Mouse (Mus musculus) cerebellum, postnatal 25 days (tissue): ENCODE measurements at regions not wholly inside any gene's neighbourhood (a gene's known extent, or its start where the extent isn't known, plus 50 kb on each side); places are given as distances from the start of the nearest gene placed in this dataset.
A peak's percentile ranks its signal among the peaks of the same experiment; 100 is the strongest.

ENCODE experiments used
- DNase-seq, 2 experiments: peaks; one replicate each; pipeline ENCODE4 v3.0.0; 2021; ENCODE audit warnings: mixed read lengths in 2 of 2

- DNase-seq = no peak
Measured at GRCm38 (mm10) chr2:159032147-159032546, 237.5 kb downstream of the Dhx35 start.

DNA sequence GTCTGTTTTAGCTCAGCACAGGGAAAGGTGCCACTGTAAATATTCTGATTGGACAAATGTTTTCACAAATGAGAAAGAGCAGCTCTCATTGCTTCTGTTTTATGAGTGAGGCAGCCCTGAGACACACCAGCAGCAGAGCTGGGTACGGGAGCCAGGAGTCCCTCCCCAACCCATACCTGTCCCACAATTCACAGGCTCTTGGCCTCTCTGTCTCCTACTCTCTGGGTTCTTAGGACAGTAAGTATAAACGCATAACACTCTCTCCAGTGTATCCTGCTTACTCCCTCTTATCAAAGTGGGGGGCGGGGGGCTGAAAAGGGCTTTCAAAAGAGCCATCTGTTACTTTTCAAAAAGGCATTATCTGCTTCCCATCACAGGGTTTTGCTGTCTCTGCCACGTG, 245.3 kb downstream of the Dhx35 start:
- DNase-seq = no peak

DNA sequence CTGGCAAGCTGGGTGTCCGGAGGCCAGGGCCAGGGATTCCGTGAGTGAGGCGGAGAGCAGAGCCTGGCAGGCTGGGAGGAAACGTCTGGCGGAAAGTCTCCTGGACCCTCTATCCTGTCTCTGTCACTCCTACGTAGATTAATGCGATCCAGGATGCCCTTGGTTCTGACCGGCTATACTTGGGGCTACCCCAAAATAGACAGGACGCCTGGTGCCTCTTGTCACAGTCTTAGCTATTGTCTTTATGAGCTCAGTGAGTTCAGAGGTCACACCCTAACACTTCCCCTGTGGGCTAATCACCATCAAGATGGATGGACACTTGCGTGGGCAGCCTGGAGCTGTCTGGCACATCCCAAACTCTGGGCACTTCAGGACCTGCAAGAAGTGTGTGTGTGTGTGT, 258.9 kb downstream of the Dhx35 start:
- no peak for DNase-seq

DNA sequence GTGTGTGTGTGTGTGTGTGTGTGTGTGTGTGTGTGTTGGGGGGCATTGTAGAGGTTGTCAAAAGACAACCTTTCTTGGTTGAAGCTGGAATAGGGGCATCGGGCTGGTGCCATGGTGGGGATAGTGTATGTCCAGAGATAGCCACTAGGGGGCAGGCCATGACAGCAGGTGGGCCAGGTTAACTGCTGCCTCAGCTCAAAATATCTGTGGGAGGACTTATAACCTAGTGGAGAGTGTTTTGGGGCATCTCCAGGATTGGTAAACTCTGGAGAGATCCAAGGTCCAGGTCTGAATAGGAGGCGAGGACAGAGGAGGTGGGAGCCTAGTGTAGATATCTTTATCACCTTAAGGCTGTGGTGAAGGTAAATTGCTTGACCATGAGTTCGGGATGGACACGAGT, 259.3 kb downstream of the Dhx35 start:
- peak; percentile 56 to 75 for DNase-seq

DNA sequence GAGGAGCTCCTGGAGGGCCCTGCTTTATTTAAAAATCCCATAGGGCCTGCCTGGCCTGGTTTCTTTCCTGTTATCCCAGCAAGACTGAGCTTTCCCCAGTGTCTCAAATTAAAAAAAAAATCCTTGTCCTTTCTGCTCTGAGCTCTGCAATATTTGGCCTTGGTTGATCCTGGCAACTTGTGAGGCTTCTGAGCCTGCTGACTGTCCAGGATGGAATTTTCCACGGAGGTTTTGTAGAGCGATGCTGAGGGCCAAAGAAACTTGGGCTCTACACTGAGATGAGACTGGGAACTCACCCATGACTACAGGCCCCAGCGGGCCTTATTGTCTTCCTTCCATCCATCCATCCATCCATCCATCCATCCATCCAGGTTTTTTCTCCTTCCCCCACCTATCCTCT, 259.8 kb downstream of the Dhx35 start:
- no peak for DNase-seq

DNA sequence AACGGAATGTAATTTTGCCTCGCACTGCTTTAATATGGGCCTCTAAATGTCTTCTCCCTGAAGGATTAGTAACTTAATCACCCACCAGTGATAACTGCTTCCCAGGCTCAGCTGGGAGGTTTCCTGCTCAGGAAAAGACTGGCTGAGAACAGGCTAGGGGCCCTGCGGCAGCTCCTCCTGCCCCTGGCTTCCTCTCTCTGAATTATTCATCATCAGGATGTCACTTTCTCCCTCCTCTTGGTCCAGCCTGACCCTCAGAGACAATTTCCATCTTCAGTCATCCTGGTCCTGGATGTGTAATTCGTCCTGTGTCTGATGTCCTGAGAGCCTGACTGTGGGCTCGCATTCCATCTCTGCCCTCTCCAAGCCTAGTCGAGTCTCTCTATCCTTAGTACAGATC, 261.2 kb downstream of the Dhx35 start:
- no peak for DNase-seq

GRCm38 (mm10) chr2:159056960-159057359, 262.4 kb downstream of the Dhx35 start:
- DNase-seq = no peak

- no peak for DNase-seq
Measured at GRCm38 (mm10) chr2:159057506-159057905, 262.9 kb downstream of the Dhx35 start.

DNA sequence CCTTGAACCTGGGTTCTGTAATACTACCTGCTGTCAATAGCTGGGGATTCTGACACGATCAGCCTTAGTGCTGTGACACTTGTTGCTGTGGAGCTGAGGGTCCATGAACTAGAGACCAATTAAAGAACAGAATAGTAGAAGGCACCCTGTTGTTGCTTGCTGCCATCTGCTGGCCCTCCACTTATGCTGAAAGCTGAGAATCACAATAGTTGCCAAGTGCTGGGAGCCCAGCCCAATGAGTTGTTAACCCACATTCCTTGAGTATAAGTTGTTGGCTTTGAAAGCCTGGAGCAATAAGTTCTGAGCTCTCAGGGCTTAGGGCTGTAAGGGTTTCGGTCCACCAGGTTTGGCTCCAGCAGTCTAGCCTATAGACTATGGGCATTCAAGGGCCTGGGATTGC, 267.7 kb downstream of the Dhx35 start:
- no peak for DNase-seq

DNA sequence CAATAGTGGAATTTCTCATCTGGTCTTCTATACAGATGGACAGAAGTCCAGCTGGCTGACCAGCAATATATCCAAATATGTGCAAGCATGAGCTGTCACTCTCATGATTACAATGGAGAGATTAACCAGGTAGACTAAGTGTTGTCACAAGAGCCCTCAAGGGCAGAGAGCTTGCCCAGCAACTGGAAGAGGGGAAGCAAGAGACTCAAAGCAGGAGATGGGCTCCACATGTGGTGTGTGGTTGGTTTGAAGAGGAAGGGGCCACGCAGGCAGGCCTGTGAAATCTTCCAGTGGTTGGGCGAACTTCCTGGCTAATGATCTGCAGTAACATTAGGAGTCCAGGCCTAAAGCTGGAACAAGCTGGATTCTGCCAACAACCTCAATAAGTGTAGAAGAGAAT, 268.1 kb downstream of the Dhx35 start:
- no peak for DNase-seq

DNA sequence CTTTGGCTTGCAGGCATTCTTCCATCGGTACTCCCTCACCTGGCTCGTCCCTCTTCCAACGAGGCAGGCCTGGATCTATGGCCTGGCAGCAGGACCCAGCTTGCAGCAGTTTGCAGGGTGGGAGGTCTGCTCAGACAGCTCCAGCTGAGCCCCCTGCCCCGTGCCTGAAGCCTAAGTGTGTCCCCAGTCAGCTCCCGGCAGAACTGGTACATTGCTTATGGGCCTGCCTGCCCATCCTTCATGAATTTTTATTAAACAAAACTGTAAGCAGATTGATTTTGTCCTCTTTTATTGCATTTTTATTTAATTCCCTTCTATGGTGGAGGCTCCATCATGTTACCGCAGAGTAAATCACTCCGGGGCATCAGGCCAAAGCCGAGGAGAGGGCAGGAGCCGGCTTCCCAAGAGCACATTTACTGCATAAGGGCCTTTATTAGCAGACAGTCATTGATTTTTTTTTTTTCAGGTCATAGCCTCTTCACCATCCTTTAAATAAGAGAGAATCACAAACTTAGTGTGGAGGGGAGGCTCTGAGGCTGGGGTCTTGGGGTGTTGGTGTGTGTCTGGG, 269.9 kb downstream of the Dhx35 start:
- no peak for DNase-seq

DNA sequence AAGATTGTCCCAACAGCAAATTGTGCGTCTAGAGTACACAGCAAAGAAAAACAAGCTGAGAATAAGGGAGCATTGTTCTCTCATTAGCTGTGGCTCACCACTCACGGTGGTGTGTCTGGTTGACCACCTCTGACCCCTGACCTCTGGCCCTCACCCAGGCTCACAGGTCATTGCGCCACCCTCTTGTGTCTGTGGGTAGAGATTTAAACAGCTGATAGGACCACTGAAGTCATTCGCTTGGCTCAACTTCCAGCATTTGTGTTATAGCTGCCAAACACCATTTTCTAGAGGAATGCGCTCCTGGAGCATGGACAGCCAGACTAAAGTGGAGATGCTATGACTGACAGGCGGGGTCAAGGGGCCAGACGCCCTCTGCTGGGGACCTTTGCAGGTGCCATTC, 272.9 kb downstream of the Dhx35 start:
- DNase-seq = no peak

DNA sequence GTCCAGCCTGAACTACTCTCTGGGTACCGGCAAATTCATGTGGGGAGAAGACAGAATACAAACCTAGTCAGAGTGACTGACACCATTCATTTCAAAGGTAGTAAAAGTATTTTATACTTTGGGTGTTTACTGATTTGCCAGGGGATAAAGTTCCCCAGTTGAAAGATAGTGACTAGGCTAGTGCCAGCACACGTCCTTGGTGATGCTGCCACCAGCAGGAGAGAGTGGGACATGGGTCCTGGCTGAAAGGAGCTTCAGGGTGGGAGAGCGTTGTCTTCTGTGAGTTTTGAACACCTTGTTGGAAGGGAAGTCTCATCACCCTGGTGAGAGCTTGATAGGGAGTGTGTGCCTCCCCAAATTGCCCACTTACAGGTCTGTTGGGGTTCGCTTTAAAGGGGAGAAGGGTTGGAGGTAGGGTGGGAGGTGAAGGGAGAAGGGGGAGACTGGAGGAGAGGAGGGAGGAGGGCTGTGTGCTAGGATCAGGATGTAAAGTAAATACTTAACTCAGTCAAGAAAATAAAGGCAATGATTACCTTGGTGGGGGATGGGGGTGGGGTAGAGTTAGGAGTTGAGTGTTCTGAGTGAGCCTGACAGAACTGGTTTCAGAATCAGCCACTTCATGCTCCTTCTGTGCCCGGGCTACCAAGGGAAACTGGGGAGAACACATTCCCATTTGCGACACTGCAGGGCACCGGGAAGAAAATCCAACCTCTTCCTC, 273.9 kb downstream of the Dhx35 start:
- DNase-seq = no peak

- DNase-seq = peak; percentile 77 to 82
Measured at GRCm38 (mm10) chr2:159069180-159069579, 274.6 kb downstream of the Dhx35 start.

DNA sequence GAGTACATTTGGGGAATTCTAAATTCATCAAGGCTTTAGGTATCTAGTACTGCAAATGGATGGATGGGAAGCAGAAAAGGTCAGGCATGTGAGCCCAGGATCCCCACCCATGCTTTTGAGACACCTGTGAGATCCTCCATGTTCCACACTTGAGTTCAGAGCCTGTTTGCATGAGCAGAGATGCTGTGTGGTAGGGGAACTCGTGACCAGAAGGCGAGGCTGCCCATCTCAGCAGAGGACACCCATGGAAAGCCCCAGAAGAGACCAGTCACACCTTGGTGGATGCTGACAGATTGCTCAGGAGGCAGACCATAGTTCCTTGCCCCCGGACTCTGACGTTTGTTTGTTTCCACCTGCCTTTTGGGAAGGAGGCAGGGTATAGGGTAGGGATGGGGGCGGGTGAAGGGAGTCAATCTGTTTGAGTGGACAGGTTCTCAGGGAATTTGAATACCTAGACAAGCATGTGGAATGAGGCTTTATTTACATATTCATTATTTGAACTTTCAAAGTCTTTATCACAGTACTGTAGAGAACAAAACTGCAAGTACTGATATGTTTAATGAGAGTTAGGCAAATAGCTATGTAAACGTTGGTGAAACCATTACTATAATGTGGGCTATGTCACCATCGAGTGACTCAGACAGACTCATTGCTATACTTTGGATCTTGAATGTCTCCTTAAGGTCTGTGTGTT, 278.5 kb downstream of the Dhx35 start:
- no peak for DNase-seq

DNA sequence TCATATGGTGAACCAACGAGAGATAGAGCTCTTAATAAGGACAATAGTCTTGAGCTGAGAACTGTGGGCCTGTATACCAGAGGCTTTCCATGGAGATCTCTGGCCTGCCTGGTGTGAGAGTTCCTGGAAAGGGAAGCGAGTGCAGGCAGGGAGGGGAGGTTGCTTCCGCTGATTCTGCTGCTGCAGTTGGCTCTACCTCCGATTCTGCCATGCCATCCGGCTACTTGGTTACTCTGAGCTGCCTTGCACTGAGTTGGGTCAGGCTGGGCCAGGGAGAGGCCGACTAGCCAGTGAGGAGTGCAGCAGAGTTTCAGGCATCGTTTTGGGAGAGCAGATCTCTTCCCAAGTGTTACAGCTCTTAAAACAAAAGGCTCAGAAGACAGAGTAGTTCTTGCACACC, 285.2 kb downstream of the Dhx35 start:
- no peak for DNase-seq

- no peak for DNase-seq
Measured at GRCm38 (mm10) chr2:159080784-159081544, 286.4 kb downstream of the Dhx35 start.

GRCm38 (mm10) chr2:159086836-159087235, 292.2 kb downstream of the Dhx35 start:
- no peak for DNase-seq

DNA sequence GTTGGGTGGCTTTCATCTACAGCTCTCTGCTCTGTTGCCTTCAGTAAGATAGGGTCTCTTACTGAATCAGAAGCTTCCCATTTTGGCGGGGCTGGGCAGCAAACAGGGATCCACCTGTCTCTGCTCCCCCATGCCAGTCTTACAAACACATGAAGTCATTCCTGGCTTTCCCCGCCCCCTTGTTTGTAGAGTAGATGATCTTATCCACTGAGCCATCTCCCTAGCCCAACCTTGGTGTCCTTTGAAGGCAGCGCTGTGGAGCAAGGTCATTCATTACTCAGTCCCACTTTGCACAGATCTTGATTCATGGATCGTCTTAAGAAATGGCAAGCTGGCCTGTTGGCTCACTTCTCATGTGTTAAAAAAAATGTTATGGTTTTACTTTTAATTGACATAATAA, 293.6 kb downstream of the Dhx35 start:
- no peak for DNase-seq

- DNase-seq = no peak
Measured at GRCm38 (mm10) chr2:159096667-159097066, 302.1 kb downstream of the Dhx35 start.

- no peak for DNase-seq
Measured at GRCm38 (mm10) chr2:159134042-159134441, 339.4 kb downstream of the Dhx35 start.

DNA sequence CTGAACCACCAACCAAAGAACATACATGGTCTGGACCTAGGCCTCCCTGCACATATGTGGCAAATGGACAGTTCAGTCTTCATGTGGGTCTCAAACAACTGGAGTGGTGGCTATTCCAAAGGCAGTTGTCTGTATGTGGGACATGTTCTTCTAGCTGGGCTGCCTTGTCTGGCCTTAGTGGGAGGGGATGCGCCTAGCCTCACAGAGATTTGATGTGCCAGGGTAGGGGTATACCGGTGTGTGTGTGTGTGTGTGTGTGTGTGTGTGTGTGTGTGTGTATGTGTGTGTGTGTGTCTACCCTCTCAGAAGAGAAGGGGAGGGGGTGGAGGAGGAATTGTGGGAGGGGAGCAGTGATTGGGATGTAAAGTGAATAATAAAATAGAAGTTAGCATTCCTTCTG, 344.0 kb downstream of the Dhx35 start:
- DNase-seq = no peak

GRCm38 (mm10) chr2:159145980-159146379, 351.4 kb downstream of the Dhx35 start:
- DNase-seq = no peak

GRCm38 (mm10) chr2:159163985-159164384, 369.4 kb downstream of the Dhx35 start:
- DNase-seq = peak; percentile 39 to 67
